Mouse (Mus musculus): ENCODE data around the gene Cntfr.
A peak's percentile ranks its signal among the peaks of the same experiment; 100 is the strongest.

Cntfr gene

GRCm38 (mm10) chr4:41648627-41649026 is 48.3 kb downstream of the Cntfr start:
- DNase-seq (ENCODE audit: low spot score in 2 of 2): no peak

- no peak for DNase-seq (ENCODE audit: low spot score in 2 of 2)
Measured at GRCm38 (mm10) chr4:41648157-41648556, 48.7 kb downstream of the Cntfr start.

- no peak for DNase-seq (ENCODE audit: low spot score in 2 of 2)
Measured at GRCm38 (mm10) chr4:41645488-41645887, 51.4 kb downstream of the Cntfr start.

DNA sequence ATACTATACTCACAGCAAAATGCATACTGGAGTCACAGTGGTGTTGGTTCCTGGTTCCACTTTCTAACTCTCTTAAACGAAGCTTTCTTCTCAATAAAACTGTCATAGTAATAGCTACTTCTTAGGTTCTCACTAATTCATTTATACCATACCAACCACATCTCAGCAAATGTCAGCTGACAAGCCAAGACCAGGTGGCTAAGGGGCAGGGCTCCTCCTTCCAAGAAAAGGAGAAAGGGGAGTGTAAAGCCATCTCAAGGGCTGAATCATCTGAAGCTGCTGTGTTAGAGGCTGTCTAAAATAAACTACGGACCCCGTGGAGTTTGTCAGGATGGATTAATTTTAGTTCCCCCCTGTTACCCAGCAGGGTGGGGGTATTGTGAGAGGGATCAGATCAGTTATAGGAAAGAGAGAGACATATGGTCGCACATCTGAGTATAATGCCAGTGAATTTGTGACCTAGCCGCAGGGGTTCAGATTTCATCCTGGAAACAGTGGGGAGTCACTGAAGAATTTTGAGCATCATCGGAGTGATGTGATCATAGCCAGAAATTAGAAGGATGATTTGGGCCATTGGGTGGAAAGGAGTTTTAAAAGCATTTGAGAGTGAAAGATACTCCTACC is 55.6 kb downstream of the Cntfr start:
- DNase-seq (ENCODE audit: low spot score in 2 of 2): no peak

GRCm38 (mm10) chr4:41639913-41640507 is 56.9 kb downstream of the Cntfr start, which contains the start of gene Enho:
Enho (minus strand) TSS chr4:41640324.
- peak; percentile 84 for DNase-seq (ENCODE audit: low spot score in 2 of 2)

- no peak for DNase-seq (ENCODE audit: low spot score in 2 of 2)
Measured at GRCm38 (mm10) chr4:41639214-41639841, 57.6 kb downstream of the Cntfr start.

DNA sequence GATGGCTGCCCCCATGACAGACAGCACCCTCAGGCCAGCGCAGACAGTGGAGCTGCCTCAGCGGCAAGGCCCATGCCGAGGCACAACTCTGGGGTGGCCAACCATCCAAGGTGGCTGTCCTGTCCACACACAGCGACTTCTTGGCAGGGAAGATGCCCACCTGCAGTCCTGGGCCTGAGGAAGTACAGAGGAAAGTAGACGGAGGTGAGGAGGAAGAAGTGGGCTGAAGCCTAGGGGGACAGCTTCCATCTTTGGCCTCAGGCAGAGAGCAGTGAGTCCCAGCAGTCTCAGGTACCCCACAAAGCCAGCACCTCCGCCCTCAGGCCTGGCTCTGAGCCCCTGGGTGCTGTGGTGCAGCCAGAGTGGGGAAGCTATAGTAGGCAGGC is 58.1 kb downstream of the Cntfr start:
- DNase-seq (ENCODE audit: low spot score in 2 of 2): no peak

GRCm38 (mm10) chr4:41638186-41638731 is 58.6 kb downstream of the Cntfr start:
- no peak for DNase-seq (ENCODE audit: low spot score in 2 of 2)

DNA sequence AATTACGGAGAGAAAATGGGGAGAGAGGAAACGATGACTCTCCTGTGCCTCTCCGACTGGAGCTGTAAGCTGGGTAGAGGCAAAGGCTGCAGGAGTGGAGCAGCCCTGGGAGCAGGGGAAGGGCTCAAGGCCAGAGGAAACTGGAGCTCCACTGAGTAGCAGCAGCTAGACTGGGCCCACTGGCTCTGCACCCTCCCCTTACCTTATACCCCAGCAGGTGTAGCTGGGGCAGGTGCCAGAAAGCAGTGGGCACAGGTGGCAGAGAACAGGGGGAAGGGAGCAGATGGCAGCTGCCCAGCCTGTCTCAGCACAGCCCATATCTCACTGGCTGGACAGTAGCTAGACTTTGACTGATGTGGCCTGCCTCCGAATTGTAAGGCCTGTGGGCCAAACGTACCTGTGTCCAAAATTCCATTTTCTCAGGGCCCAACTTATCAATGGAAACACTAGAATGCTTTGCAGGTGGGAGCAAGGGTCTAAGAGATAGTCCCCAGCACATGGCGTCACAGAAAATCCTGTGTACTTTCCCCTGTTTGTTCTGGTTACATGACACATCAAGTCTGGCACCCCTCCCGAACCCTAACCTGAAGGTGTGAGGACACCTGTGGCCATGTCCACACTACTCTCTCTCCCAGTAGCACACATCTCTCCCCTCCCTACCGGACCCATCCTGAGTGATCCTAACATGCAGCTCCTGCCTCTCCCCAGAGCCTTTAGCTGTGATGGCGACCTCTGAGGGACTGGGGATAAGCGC is 59.8 kb downstream of the Cntfr start:
- DNase-seq (ENCODE audit: low spot score in 2 of 2): no peak

DNA sequence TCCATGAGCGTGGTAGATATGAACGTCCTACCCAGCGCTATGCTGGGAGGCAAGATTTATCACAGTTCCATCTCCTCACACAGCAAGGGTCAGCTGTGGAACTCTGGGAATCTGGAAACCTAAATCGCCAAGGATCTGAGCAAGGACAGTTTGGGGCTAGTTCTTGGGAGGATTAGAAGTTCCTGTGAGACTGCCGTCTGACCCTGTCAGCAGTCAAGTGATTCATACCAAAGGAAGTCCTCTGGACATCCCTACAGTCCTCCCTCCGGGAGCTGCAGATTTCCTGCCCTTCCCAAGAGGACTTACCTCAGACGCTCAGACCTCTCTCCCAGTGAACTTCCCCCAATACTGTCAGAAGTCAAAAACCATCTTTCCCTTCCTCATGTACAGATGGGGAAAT is 60.5 kb downstream of the Cntfr start:
- no peak for DNase-seq (ENCODE audit: low spot score in 2 of 2)

DNA sequence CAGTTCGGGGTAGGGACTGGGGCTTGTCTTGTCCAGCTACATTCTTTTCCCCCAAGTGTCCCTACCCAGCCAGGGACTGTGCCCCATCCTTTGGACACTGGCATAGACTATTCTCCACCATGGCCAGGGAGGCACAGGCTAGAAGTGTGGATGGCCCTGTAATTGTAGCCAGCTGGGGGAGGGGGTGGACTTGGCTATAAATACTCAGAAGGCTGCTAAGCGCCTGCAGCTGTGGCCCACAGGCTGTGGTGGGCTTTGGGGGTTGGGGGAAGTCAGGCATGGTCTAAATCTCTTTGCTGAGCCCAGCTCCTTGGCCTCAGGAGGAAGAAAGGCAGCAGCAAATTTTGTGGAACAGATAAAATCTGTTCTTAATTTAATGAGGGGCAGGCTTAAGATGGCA is 61.0 kb downstream of the Cntfr start:
- no peak for DNase-seq (ENCODE audit: low spot score in 2 of 2)

- DNase-seq (ENCODE audit: low spot score in 2 of 2): no peak
Measured at GRCm38 (mm10) chr4:41635224-41635623, 61.7 kb downstream of the Cntfr start.

DNA sequence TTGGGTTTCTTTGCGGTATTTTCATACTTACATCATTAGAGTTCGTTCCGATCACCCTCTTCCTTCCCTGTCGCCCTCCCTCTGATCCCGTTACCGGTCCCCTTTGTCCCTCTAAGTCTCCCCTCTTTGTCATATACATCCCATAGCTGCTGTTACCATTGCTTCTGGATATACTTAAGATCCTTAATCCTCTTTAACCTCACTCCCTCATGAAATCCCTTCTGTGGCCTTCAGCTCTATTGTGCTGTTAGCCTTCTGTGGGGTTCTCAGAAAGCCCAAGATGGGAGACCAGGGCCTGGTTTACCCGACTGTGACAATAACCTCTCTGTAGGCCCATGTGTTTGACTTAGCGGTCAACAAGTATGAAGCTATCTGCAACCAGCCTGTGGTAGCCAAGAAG is 62.3 kb downstream of the Cntfr start:
- no peak for DNase-seq (ENCODE audit: low spot score in 2 of 2)

- no peak for DNase-seq (ENCODE audit: low spot score in 2 of 2)
Measured at GRCm38 (mm10) chr4:41633001-41633400, 63.9 kb downstream of the Cntfr start.

DNA sequence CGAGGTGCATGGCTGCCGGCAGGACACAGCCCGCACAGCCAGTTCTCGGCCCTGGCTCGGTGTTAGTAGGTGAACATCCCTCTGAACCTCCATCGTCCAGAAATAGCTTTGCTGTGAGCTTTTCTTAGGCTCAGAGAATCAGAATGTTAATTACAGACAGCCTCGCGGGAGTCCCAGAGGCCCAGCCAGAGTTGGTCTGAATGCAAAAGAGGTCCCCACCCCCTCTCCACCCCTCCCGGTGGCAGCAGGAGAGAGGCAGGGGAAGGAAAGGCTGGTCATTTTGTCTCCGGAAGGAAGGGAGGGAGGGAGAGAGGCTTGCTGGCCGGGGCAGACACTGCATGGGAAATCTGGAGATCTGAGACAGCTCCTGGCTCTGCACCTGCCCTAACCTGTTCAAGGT is 65.5 kb downstream of the Cntfr start:
- DNase-seq (ENCODE audit: low spot score in 2 of 2): no peak

GRCm38 (mm10) chr4:41630196-41630595 is 66.7 kb downstream of the Cntfr start:
- DNase-seq (ENCODE audit: low spot score in 2 of 2): no peak

DNA sequence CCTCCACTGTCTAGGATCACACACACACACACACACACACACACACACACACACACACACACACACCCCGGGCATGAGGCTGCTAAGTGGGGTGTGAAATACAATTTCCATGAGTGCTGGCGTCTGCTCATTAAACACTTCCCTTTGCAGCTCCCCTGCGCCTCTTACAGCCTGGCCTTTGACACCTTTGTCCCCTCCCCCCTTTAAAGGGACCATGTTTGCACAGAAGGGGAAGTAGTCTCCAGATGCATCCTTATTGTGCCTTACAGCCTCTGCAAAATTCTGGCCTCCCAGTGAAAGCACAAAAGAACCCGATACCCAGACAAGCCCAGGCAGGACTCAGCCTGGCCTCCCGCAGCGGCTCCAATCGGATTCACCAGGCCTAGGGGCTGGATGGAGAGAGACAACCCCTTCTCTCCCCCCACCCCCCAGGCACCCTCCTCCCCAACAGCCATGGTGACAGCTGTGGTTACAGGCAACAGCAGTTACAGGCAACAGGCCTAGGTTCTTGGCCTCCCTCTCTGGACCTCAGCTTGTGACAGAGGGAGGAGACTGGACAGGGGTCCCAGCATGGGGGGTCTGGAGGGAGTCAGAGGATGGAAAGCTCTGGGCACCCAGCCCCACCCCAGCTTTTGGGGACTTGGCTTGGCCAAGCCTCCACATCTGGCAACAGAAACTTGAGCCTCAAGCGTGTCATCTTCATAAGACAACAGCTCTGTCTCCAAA is 68.5 kb downstream of the Cntfr start:
- DNase-seq (ENCODE audit: low spot score in 2 of 2): peak; percentile 41 to 60

GRCm38 (mm10) chr4:41622071-41622470 is 74.8 kb downstream of the Cntfr start:
- no peak for DNase-seq (ENCODE audit: low spot score in 2 of 2)

- no peak for DNase-seq (ENCODE audit: low spot score in 2 of 2)
Measured at GRCm38 (mm10) chr4:41618916-41619746, 77.8 kb downstream of the Cntfr start.

GRCm38 (mm10) chr4:41615661-41616599 is 81.0 kb downstream of the Cntfr start:
- no peak for DNase-seq (ENCODE audit: low spot score in 2 of 2)
